Mouse (Mus musculus): Measurements from ENCODE around the gene Adamts2. TPM values are rescaled to one million over a fixed set of nuclear protein-coding genes. Genes with fewer than 3 reads are reported as not detected.

Adamts2 gene
- total and polyA plus RNA-seq, 3 experiments, result not detected

GRCm38 (mm10) chr11:50849310-50849709, 247.4 kb downstream of the Adamts2 start:
- H3K36me3 ChIP-seq (replicated peaks in 1 of 2; ENCODE audit: control insufficient read depth in 1 of 2, insufficient read depth in 1 of 2, low read length in 1 of 2), result no peaks in the 10 kb centered on the region
- H3K4me1 ChIP-seq (ENCODE audit: control insufficient read depth in 1 of 2, insufficient read depth in 2 of 2), result peaks cover 19 to 47% of the 10 kb centered on the region in 2 experiments
- dilution Hi-C loops (cut with MboI; ENCODE audit: extremely low pct_ligation_motif_present, extremely low pct_unique_long_range_greater_than_20kb, low sequenced_read_pairs), result no loop called here
- no peak overlapping the region for H3K27ac ChIP-seq (ENCODE audit: insufficient read depth, low read depth)
- H3K4me2 ChIP-seq (ENCODE audit: insufficient read depth, low read depth, poor library complexity, severe bottlenecking), result peak overlapping the region; percentile 76
- in situ Hi-C loops (cut with MboI; ENCODE audit: low pct_ligation_motif_present, low pct_unique_long_range_greater_than_20kb, low sequenced_read_pairs), result no loop called here
- peak overlapping the region in 2 of 3 experiments; percentile 12 to 30 for H3K4me3 ChIP-seq (replicated peaks in 1 of 3; ENCODE audit: low read depth in 2 of 3, low read length in 2 of 3, poor library complexity in 1 of 3)
- H3K79me2 ChIP-seq (replicated peaks; ENCODE audit: control insufficient read depth, extremely low read depth, insufficient read depth, poor library complexity, severe bottlenecking), result no peaks in the 10 kb centered on the region
- no peak for DNase-seq (ENCODE audit: extremely low read depth)
- peaks cover 17% of the 10 kb centered on the region for H3K9me3 ChIP-seq (replicated peaks; ENCODE audit: low read length)
- peaks cover 19% of the 10 kb centered on the region for H3K27me3 ChIP-seq (replicated peaks)
- TF ChIP-seq BHLHE40 (IDR thresholded peaks at IDR 0.05; ENCODE audit: low read depth, low read length), result peak; percentile 59
- TF ChIP-seq ETS1 (conservative IDR thresholded peaks at IDR 0.05; ENCODE audit: low read depth, low read length), result peak; percentile 23; the same call in 1 of the 2 replicates
- no peak for TF ChIP-seq POLR2A (IDR thresholded peaks at IDR 0.05; ENCODE audit: low read depth, low read length)
- no peak for TF ChIP-seq KAT2A (IDR thresholded peaks at IDR 0.05; ENCODE audit: insufficient replicate concordance, low read length)
- no peak for TF ChIP-seq IRF4 (IDR thresholded peaks at IDR 0.05; ENCODE audit: low read depth, low read length)
- peak; percentile 42 for TF ChIP-seq EP300 (IDR thresholded peaks at IDR 0.05; ENCODE audit: low read length)
- no peak for TF ChIP-seq MAFK (IDR thresholded peaks at IDR 0.05; ENCODE audit: insufficient replicate concordance, low read length)
- H3K9ac ChIP-seq (ENCODE audit: insufficient read depth, low read depth), result no peak overlapping the region

DNA sequence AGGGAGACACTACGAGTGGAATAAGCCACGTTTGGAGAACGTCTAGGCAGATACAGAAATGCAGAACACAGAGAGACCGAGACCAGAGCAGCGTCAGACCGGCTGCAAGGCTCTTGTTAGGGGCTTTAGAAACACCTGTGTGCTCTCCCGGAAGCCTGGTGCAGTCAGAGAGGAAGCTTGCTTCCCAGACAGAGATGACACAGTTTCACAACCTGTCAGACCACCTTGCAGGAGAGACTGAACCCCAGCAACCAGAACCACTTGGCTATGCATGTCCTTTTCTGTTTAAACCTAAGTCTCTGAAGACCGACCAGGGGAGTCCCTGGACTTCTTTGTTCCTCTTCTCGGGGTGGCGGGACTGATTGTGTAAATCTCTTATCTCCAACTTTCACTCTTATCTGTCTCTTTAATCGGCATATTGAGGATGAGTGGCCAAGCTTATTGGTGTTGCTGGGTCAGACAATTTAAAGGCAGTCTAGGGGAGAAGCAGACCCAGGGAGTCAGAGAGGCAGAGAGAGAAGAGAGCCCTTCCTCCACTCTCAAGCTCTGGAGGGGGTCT, 248.4 kb downstream of the Adamts2 start, which contains the start of gene Grm6:
TSS of gene Grm6 (plus strand) at position 509 of the 559 bp plus-strand sequence.
- peaks cover 19 to 44% of the 10 kb centered on the region in 2 experiments for H3K4me1 ChIP-seq (ENCODE audit: control insufficient read depth in 1 of 2, insufficient read depth in 2 of 2)
- H3K4me2 ChIP-seq (ENCODE audit: insufficient read depth, low read depth, poor library complexity, severe bottlenecking), result peak within 1 kb of the TSS; percentile 76
- H3K36me3 ChIP-seq (replicated peaks in 1 of 2; ENCODE audit: control insufficient read depth in 1 of 2, insufficient read depth in 1 of 2, low read length in 1 of 2), result no peaks in the 10 kb centered on the region
- in situ Hi-C loops (cut with MboI; ENCODE audit: low pct_ligation_motif_present, low pct_unique_long_range_greater_than_20kb, low sequenced_read_pairs), result no loop called here
- H3K4me3 ChIP-seq (replicated peaks in 1 of 3; ENCODE audit: low read depth in 2 of 3, low read length in 2 of 3, poor library complexity in 1 of 3), result peak within 1 kb of the TSS; percentile 12 to 30 (median 28)
- H3K27ac ChIP-seq (ENCODE audit: insufficient read depth, low read depth), result no peak within 1 kb of the TSS
- peak; percentile 93 for DNase-seq (ENCODE audit: extremely low read depth)
- peaks cover 17% of the 10 kb centered on the region for H3K9me3 ChIP-seq (replicated peaks; ENCODE audit: low read length)
- dilution Hi-C loops (cut with MboI; ENCODE audit: extremely low pct_ligation_motif_present, extremely low pct_unique_long_range_greater_than_20kb, low sequenced_read_pairs), result no loop called here
- TF ChIP-seq POLR2A (IDR thresholded peaks at IDR 0.05; ENCODE audit: low read depth, low read length) (peak; percentile 42; the same call in 1 of the 2 replicates), IRF4 (IDR thresholded peaks at IDR 0.05; ENCODE audit: low read depth, low read length) (peak; percentile 90), EP300 (IDR thresholded peaks at IDR 0.05; ENCODE audit: low read length) (peak; percentile 95), ZMIZ1 (IDR thresholded peaks at IDR 0.05; ENCODE audit: low read depth, low read length) (no peak), ETS1 (conservative IDR thresholded peaks at IDR 0.05; ENCODE audit: low read depth, low read length) (peak; percentile 86), RCOR1 (conservative IDR thresholded peaks at IDR 0.05; ENCODE audit: low read depth, low read length) (no peak; the same call in 1 of the 2 replicates), USF2 (conservative IDR thresholded peaks at IDR 0.05; ENCODE audit: low read depth, low read length) (no peak), ELF1 (IDR thresholded peaks at IDR 0.05; ENCODE audit: low read depth, low read length) (peak; percentile 60; the same call in 1 of the 2 replicates), SIN3A (IDR thresholded peaks at IDR 0.05; ENCODE audit: low read length) (peak; percentile 45), MEF2A (IDR thresholded peaks at IDR 0.05; ENCODE audit: borderline replicate concordance, low read depth, low read length) (no peak; the same call in 1 of the 2 replicates), POLR2AphosphoS2 (IDR thresholded peaks at IDR 0.05; ENCODE audit: low read depth, low read length) (no peak), TCF12 (IDR thresholded peaks at IDR 0.05; ENCODE audit: low read depth, low read length) (peak; percentile 99), KAT2A (IDR thresholded peaks at IDR 0.05; ENCODE audit: insufficient replicate concordance, low read length) (no peak), RAD21 (IDR thresholded peaks at IDR 0.05; ENCODE audit: low read depth, low read length) (no peak), TBP (conservative IDR thresholded peaks at IDR 0.05; ENCODE audit: low read depth, low read length) (peak; percentile 69), CTCF (conservative IDR thresholded peaks at IDR 0.05 in 1 of 2, IDR thresholded peaks at IDR 0.05 in 1 of 2; ENCODE audit: low read depth in 2 of 2, low read length in 2 of 2) (no peak), BHLHE40 (IDR thresholded peaks at IDR 0.05; ENCODE audit: low read depth, low read length) (no peak; the same call in 1 of the 2 replicates), MYC (IDR thresholded peaks at IDR 0.05; ENCODE audit: low read depth, low read length) (peak; percentile 34; the same call in 1 of the 2 replicates)
- no peak within 1 kb of the TSS for H3K9ac ChIP-seq (ENCODE audit: insufficient read depth, low read depth)
- H3K27me3 ChIP-seq (replicated peaks), result peaks cover 19% of the 10 kb centered on the region
- no peaks in the 10 kb centered on the region for H3K79me2 ChIP-seq (replicated peaks; ENCODE audit: control insufficient read depth, extremely low read depth, insufficient read depth, poor library complexity, severe bottlenecking)

Data from CH12.LX (cell line).